Mouse (Mus musculus): ENCODE data around the gene Olfr1309. TPM values are rescaled to one million over a fixed set of nuclear protein-coding genes. Genes with fewer than 3 reads are reported as not detected.
"Not testable (repeated sequence)": the region's sequence is repeated elsewhere in the genome, so short reads cannot be mapped to it uniquely, and the experiment has no call there.

The Olfr1309 gene
- total RNA-seq (2021) = not detected
- long read RNA-seq, experiment 1 = 0 reads
- long read RNA-seq, experiment 2 = 0 reads

GRCm38 (mm10) chr2:111990181-111990580 is at the start of gene Olfr1309:
Olfr1309 (minus strand) TSS chr2:111990281.
- DNase-seq (ENCODE audit: low spot score in 2 of 2) = no peak

- DNase-seq (ENCODE audit: low spot score in 2 of 2) = not testable (repeated sequence)
These were observed 36.9 kb upstream of the Olfr1309 start for GRCm38 (mm10) chr2:112026971-112027370.

GRCm38 (mm10) chr2:112024312-112024711 is 34.2 kb upstream of the Olfr1309 start, which contains the start of gene Olfr1311:
Olfr1311 (minus strand) TSS chr2:112024412.
- no peak for DNase-seq (ENCODE audit: low spot score in 2 of 2)

GRCm38 (mm10) chr2:112014900-112015299 is 24.8 kb upstream of the Olfr1309 start:
- DNase-seq (ENCODE audit: low spot score in 2 of 2) = no peak

- DNase-seq (ENCODE audit: low spot score in 2 of 2) = no peak
These were observed 22.5 kb upstream of the Olfr1309 start, which contains the start of gene Olfr1310 for GRCm38 (mm10) chr2:112012608-112013007. Olfr1310 (minus strand) TSS chr2:112012708.

GRCm38 (mm10) chr2:111964844-111965243 is 25.2 kb downstream of the Olfr1309 start, which contains the start of gene Olfr1308:
Olfr1308 (minus strand) TSS chr2:111964944.
- no peak for DNase-seq (ENCODE audit: low spot score in 2 of 2)

- DNase-seq (ENCODE audit: low spot score in 2 of 2) = no peak
These were observed 40.7 kb downstream of the Olfr1309 start, which contains the start of gene Olfr1307 for GRCm38 (mm10) chr2:111949340-111949739. Olfr1307 (minus strand) TSS chr2:111949440.

Other genes starting within 250 kb of the Olfr1309 start
- gene Olfr1301, start 239.3 kb downstream of the Olfr1309 start, total RNA-seq (2021) = not detected
- not detected for gene Olfr1302, start 212.9 kb downstream of the Olfr1309 start, total RNA-seq (2021)
- gene Olfr1303, start 169.9 kb downstream of the Olfr1309 start, total RNA-seq (2021) = not detected
- gene Olfr1305, start 113.1 kb downstream of the Olfr1309 start, total RNA-seq (2021) = not detected
- gene Olfr1306, start 74.0 kb downstream of the Olfr1309 start, total RNA-seq (2021) = not detected
- gene Olfr1307, start 40.8 kb downstream of the Olfr1309 start, total RNA-seq (2021) = not detected
- not detected for gene Olfr1308, start 25.3 kb downstream of the Olfr1309 start, total RNA-seq (2021)
- not detected for gene Olfr1310, start 22.4 kb upstream of the Olfr1309 start, total RNA-seq (2021)
- not detected for gene Olfr1311, start 34.1 kb upstream of the Olfr1309 start, total RNA-seq (2021)
- not detected for gene Olfr1312, start 60.0 kb upstream of the Olfr1309 start, total RNA-seq (2021)
- gene Olfr1313, start 87.6 kb upstream of the Olfr1309 start, total RNA-seq (2021) = not detected
- not detected for gene Olfr1314, start 106.5 kb upstream of the Olfr1309 start, total RNA-seq (2021)
- gene Olfr1315-ps1, start 125.2 kb upstream of the Olfr1309 start, total RNA-seq (2021) = not detected
- gene Olfr1316, start 144.7 kb upstream of the Olfr1309 start, total RNA-seq (2021) = not detected
- not detected for gene Olfr1317, start 150.0 kb upstream of the Olfr1309 start, total RNA-seq (2021)
- not detected for gene Olfr1318, start 163.9 kb upstream of the Olfr1309 start, total RNA-seq (2021)
- 1 to 10 TPM; 5.2 to 5.9 TPM for gene Lpcat4, start 249.2 kb upstream of the Olfr1309 start, total RNA-seq (2021)